Mouse (Mus musculus): ENCODE results near the gene Sptb. TPM values are rescaled to one million over a fixed set of nuclear protein-coding genes. Genes with fewer than 3 reads are reported as not detected.

Gene Sptb
- polyA plus RNA-seq, 1 experiment from 2014 or later = 0.90 TPM

DNA sequence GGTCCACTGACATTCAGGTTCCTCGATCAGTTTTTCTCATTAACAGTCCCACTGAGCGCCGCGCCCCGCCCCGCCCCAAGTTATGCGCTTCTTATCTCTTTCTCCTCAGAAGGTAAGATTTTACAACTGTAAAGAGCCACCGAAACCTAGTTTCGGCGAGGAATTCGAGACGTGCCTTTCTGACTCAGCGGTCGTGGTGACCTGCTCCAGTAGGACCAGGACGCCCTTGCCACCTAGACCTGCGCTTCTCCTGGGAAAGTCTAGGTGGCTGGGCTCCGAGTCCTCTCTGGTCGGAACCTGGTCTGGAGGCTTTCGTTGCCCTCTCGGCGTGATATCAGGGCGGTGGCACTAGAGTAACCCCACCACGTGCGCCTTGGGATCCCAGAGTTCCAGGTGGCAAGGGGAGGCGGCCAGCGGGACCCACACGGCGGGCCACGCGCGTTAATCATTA, 177.4 kb downstream of the Sptb start:
- DNase-seq (ENCODE audit: low spot score) (no peak), ATAC-seq (no peak; the same call in 1 of the 2 replicates)
- peak overlapping the region; percentile 59 for H3K9ac ChIP-seq (ENCODE audit: low read length)
- peaks cover 8% of the 10 kb centered on the region for H3K4me1 ChIP-seq (ENCODE audit: control insufficient read depth, insufficient read depth, low read length)
- H3K27ac ChIP-seq (ENCODE audit: low read depth, low read length) = no peak overlapping the region
- no peaks in the 10 kb centered on the region for H3K36me3 ChIP-seq (ENCODE audit: control insufficient read depth, insufficient read depth, low read length)
- H3K4me2 ChIP-seq (ENCODE audit: low read length) = peak overlapping the region; percentile 83
- H3K9me3 ChIP-seq (replicated peaks; ENCODE audit: control insufficient read depth, low read length) = no peaks in the 10 kb centered on the region
- peaks cover 56% of the 10 kb centered on the region for H3K27me3 ChIP-seq (replicated peaks; ENCODE audit: control insufficient read depth, insufficient read depth, low read length)
- H3K4me3 ChIP-seq (ENCODE audit: low read depth, low read length) = peak overlapping the region; percentile 54
- under 1% methylated on average over 31 of the region's 31 CpGs for WGBS

DNA sequence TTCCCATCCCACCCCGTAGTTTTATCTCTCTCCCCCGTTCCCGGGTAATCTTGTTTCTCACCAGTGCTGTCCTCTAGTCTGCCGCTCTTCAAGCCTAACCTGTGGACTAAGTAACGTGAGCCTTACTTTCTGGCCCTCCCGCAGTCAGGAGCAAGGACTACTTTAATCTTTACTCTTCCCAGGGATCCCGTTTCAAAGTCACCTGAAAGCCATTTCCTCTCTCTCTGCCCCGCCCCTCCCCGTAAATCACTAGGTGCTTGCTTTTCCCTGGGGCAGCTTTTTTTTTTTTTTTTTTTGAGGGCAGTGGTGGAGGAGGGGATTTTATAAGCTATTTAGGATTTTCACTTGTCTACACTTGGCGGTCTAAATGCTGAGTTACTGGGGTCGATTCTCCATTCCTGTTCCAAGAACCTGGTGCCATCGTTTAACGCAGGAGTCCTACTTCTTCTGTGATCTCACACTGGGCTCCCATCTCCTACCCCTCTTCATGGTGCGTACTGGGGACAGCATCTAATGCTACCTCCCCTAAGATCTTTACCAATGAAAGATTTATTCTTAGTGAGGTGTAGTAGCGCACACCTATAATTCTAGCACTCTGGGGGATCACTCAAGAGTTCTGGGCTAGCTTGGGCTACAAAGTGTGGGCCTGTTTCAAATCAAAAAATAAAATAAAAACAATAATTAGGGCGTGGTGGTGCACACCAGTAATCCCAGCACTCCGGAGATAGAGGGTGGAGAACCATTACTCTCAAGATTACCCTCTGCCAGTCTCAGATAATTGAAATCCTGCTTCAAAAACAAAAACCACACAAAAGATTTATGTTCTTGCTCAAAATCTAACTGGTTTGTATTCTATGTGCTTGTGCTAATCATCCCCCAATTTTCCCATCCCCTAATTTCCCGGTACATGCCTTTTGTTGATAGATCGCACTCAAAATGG, 178.1 kb downstream of the Sptb start:
- WGBS = 3% methylated on average over 19 of the region's 19 CpGs
- Histone ChIP-seq H3K36me3 (ENCODE audit: control insufficient read depth, insufficient read depth, low read length) (no peaks in the 10 kb centered on the region), H3K4me3 (ENCODE audit: low read depth, low read length) (peak overlapping the region; percentile 54), H3K4me2 (ENCODE audit: low read length) (peak overlapping the region; percentile 83), H3K9ac (ENCODE audit: low read length) (peak overlapping the region; percentile 59), H3K4me1 (ENCODE audit: control insufficient read depth, insufficient read depth, low read length) (peaks cover 8% of the 10 kb centered on the region), H3K27me3 (replicated peaks; ENCODE audit: control insufficient read depth, insufficient read depth, low read length) (peaks cover 56% of the 10 kb centered on the region), H3K27ac (ENCODE audit: low read depth, low read length) (no peak overlapping the region), H3K9me3 (replicated peaks; ENCODE audit: control insufficient read depth, low read length) (no peaks in the 10 kb centered on the region)
- DNase-seq (ENCODE audit: low spot score) (no peak), ATAC-seq (no peak)

DNA sequence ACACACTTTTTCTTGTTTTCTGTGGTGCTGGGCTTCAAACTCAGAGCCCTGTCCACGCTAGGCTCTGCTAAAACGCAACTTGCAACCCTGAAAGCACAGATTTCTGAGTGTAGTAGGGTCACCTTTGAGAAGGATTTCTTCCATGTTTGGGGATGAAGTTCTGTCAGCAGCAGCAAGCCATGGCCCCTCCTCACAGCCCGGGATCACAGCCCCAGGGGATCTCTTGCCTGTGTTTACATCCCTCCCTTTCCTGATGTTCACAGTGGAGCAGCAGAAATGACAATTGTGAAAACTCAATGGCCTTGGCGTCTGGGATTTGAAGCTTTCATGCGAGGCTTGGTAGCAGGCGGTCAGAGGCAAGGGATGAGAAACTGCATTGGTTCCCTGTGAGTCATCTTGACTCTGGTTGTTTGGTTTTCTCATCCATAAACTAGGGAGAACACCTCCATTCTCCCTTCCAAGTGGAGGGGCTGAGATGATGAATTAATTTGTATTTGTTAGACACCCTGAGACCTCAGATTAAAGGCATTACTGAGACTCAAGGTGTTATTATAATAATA, 179.7 kb downstream of the Sptb start, which contains the start of gene Plekhg3:
Gene Plekhg3 (plus strand): TSS at position 312 of the 560 bp plus-strand sequence.
- H3K27me3 ChIP-seq (replicated peaks; ENCODE audit: control insufficient read depth, insufficient read depth, low read length) = peaks cover 51% of the 10 kb centered on the region
- DNase-seq (ENCODE audit: low spot score) (no peak), ATAC-seq (no peak)
- H3K9ac ChIP-seq (ENCODE audit: low read length) = no peak within 1 kb of the TSS
- peaks cover 8% of the 10 kb centered on the region for H3K4me1 ChIP-seq (ENCODE audit: control insufficient read depth, insufficient read depth, low read length)
- H3K36me3 ChIP-seq (ENCODE audit: control insufficient read depth, insufficient read depth, low read length) = no peaks in the 10 kb centered on the region
- no peak within 1 kb of the TSS for H3K4me2 ChIP-seq (ENCODE audit: low read length)
- 31% methylated on average over 6 of the region's 6 CpGs for WGBS
- H3K4me3 ChIP-seq (ENCODE audit: low read depth, low read length) = no peak within 1 kb of the TSS
- no peak within 1 kb of the TSS for H3K27ac ChIP-seq (ENCODE audit: low read depth, low read length)
- no peaks in the 10 kb centered on the region for H3K9me3 ChIP-seq (replicated peaks; ENCODE audit: control insufficient read depth, low read length)

Small RNA genes within 50 kb of the gene (microRNA-seq; reads per million reads assigned to microRNA genes)
- not detected for gene Mir5135

Other genes starting within 250 kb of the Sptb start
- gene Plekhg3, start 179.7 kb downstream of the Sptb start, polyA plus RNA-seq (2014; fragmentation: Nextera tagmentation; extraction: Ambion mirVana) = 0.47 and 0.64 TPM in 2 replicates
- 96.0 and 114 TPM in 2 replicates for gene Churc1, start 55.0 kb upstream of the Sptb start, polyA plus RNA-seq (2014; fragmentation: Nextera tagmentation; extraction: Ambion mirVana)
- 38.2 and 39.0 TPM in 2 replicates for gene Fntb, start 55.0 kb upstream of the Sptb start, polyA plus RNA-seq (2014; fragmentation: Nextera tagmentation; extraction: Ambion mirVana)
- not detected in 2 replicates for gene Gpx2, start 85.0 kb upstream of the Sptb start, polyA plus RNA-seq (2014; fragmentation: Nextera tagmentation; extraction: Ambion mirVana)
- gene Rab15, start 112.4 kb upstream of the Sptb start, polyA plus RNA-seq (2014; fragmentation: Nextera tagmentation; extraction: Ambion mirVana) = 11.8 and 18.2 TPM in 2 replicates

All from forebrain, embryonic 14.5 days (tissue).